Mouse (Mus musculus): ENCODE data around the gene Cfap46.

The Cfap46 gene

GRCm38 (mm10) chr7:139683706-139684552 lies at the start of gene Cfap46:
Cfap46 (minus strand) TSS chr7:139683817.
- DNase-seq (ENCODE audit: extremely low read depth, insufficient read length, low spot score) = peak; percentile 67

GRCm38 (mm10) chr7:139731276-139731696 lies 47.7 kb upstream of the Cfap46 start:
- no peak for DNase-seq (ENCODE audit: extremely low read depth, insufficient read length, low spot score)

GRCm38 (mm10) chr7:139727072-139727471 lies 43.5 kb upstream of the Cfap46 start:
- DNase-seq (ENCODE audit: extremely low read depth, insufficient read length, low spot score) = no peak

GRCm38 (mm10) chr7:139725641-139726040 lies 42.0 kb upstream of the Cfap46 start:
- no peak for DNase-seq (ENCODE audit: extremely low read depth, insufficient read length, low spot score)

GRCm38 (mm10) chr7:139723986-139724385 lies 40.4 kb upstream of the Cfap46 start:
- DNase-seq (ENCODE audit: extremely low read depth, insufficient read length, low spot score) = no peak

- DNase-seq (ENCODE audit: extremely low read depth, insufficient read length, low spot score) = no peak
These were observed 37.6 kb upstream of the Cfap46 start for GRCm38 (mm10) chr7:139721196-139721595.

GRCm38 (mm10) chr7:139717781-139718180 lies 34.2 kb upstream of the Cfap46 start:
- no peak for DNase-seq (ENCODE audit: extremely low read depth, insufficient read length, low spot score)

- DNase-seq (ENCODE audit: extremely low read depth, insufficient read length, low spot score) = no peak
These were observed 28.2 kb upstream of the Cfap46 start for GRCm38 (mm10) chr7:139711821-139712220.

- DNase-seq (ENCODE audit: extremely low read depth, insufficient read length, low spot score) = no peak
These were observed 22.9 kb upstream of the Cfap46 start for GRCm38 (mm10) chr7:139706411-139707120.

- no peak for DNase-seq (ENCODE audit: extremely low read depth, insufficient read length, low spot score)
These were observed 22.2 kb upstream of the Cfap46 start for GRCm38 (mm10) chr7:139705781-139706180.

- no peak for DNase-seq (ENCODE audit: extremely low read depth, insufficient read length, low spot score)
These were observed 21.5 kb upstream of the Cfap46 start for GRCm38 (mm10) chr7:139705081-139705480.

GRCm38 (mm10) chr7:139703826-139704199 lies 20.2 kb upstream of the Cfap46 start:
- DNase-seq (ENCODE audit: extremely low read depth, insufficient read length, low spot score) = no peak

GRCm38 (mm10) chr7:139703146-139703825 lies 19.7 kb upstream of the Cfap46 start:
- DNase-seq (ENCODE audit: extremely low read depth, insufficient read length, low spot score) = peak; percentile 22

- no peak for DNase-seq (ENCODE audit: extremely low read depth, insufficient read length, low spot score)
These were observed 18.2 kb upstream of the Cfap46 start for GRCm38 (mm10) chr7:139701651-139702301.

GRCm38 (mm10) chr7:139692641-139693294 lies 9.2 kb upstream of the Cfap46 start:
- no peak for DNase-seq (ENCODE audit: extremely low read depth, insufficient read length, low spot score)

GRCm38 (mm10) chr7:139692211-139692610 lies 8.6 kb upstream of the Cfap46 start:
- no peak for DNase-seq (ENCODE audit: extremely low read depth, insufficient read length, low spot score)

- no peak for DNase-seq (ENCODE audit: extremely low read depth, insufficient read length, low spot score)
These were observed 1.7 kb upstream of the Cfap46 start for GRCm38 (mm10) chr7:139685336-139685735.

GRCm38 (mm10) chr7:139684553-139684929 lies 924 bp upstream of the Cfap46 start:
- peak; percentile 68 for DNase-seq (ENCODE audit: extremely low read depth, insufficient read length, low spot score)

- no peak for DNase-seq (ENCODE audit: extremely low read depth, insufficient read length, low spot score)
These were observed 1.6 kb downstream of the Cfap46 start for GRCm38 (mm10) chr7:139681921-139682598.

GRCm38 (mm10) chr7:139676433-139676832 lies 7.2 kb downstream of the Cfap46 start:
- DNase-seq (ENCODE audit: extremely low read depth, insufficient read length, low spot score) = peak; percentile 36
